Mouse (Mus musculus) CH12.LX (cell line): ENCODE data around the gene Gcnt7. TPM values are rescaled to one million over a fixed set of nuclear protein-coding genes. Genes with fewer than 3 reads are reported as not detected.

ENCODE experiments used
- DNase-seq: peaks from one replicate; pipeline ENCODE4 v3.0.0-alpha.2; 2013; ENCODE audit errors: extremely low read depth
- H3K27ac ChIP-seq: 2 replicates; pipeline ENCODE4 v1.5.1; 2012; ENCODE audit warnings: low read depth, mild to moderate bottlenecking, control low read depth, moderate library complexity; ENCODE audit not compliant: insufficient read depth
- H3K27me3 ChIP-seq: replicated peaks from 2 replicates; pipeline ENCODE3; 2012; ENCODE audit warnings: inconsistent platforms
- H3K36me3 ChIP-seq, 2 experiments: replicated peaks in 1 of 2; 2 replicates each; pipeline versions ENCODE3 to v1.6.1; 2012; ENCODE audit warnings: inconsistent platforms in 1 of 2, low read length in 1 of 2, mild to moderate bottlenecking in 1 of 2, mixed read lengths in 1 of 2, moderate library complexity in 1 of 2; ENCODE audit not compliant: control insufficient read depth in 1 of 2, insufficient read depth in 1 of 2
- H3K4me1 ChIP-seq, 2 experiments: 2 replicates each; pipeline ENCODE4 v1.6.1; 2012; ENCODE audit warnings: inconsistent platforms in 1 of 2, moderate library complexity in 1 of 2; ENCODE audit not compliant: insufficient read depth in 2 of 2, control insufficient read depth in 1 of 2
- H3K4me2 ChIP-seq: 2 replicates; pipeline ENCODE4 v1.6.1; 2012; ENCODE audit warnings: low read depth, mild to moderate bottlenecking, control low read depth; ENCODE audit not compliant: poor library complexity, insufficient read depth, severe bottlenecking
- H3K4me3 ChIP-seq, 3 experiments: fragments of 150-350 bp in 1 of 3; sonication (generic) in 1 of 3; replicated peaks in 1 of 3; 2 replicates each; pipeline versions ENCODE3 to v1.5.1; 2011 to 2012; ENCODE audit warnings: low read depth in 2 of 3, low read length in 2 of 3, mild to moderate bottlenecking in 2 of 3, moderate library complexity in 2 of 3, control low read depth in 1 of 3, improper control_type of control experiment in 1 of 3, inconsistent platforms in 1 of 3, mixed read lengths in 1 of 3; ENCODE audit not compliant: poor library complexity in 1 of 3
- H3K79me2 ChIP-seq: replicated peaks from 2 replicates; pipeline ENCODE4 v1.6.1; 2012; ENCODE audit warnings: mild to moderate bottlenecking, moderate library complexity; ENCODE audit not compliant: control insufficient read depth, poor library complexity, insufficient read depth, severe bottlenecking; ENCODE audit errors: extremely low read depth
- H3K9ac ChIP-seq: 2 replicates; pipeline ENCODE4 v1.6.1; 2012; ENCODE audit warnings: low read depth, mild to moderate bottlenecking, control low read depth, moderate library complexity; ENCODE audit not compliant: insufficient read depth
- H3K9me3 ChIP-seq: replicated peaks from 2 replicates; pipeline ENCODE3; 2012; ENCODE audit warnings: low read length, inconsistent platforms, mixed read lengths
- BHLHE40 ChIP-seq: IDR thresholded peaks from 2 replicates; pipeline ENCODE4 v1.6.1; 2011; ENCODE audit warnings: mild to moderate bottlenecking, low read depth, low read length, improper control_type of control experiment
- CHD1 ChIP-seq: IDR thresholded peaks from 2 replicates; pipeline ENCODE4 v1.6.1; 2012; ENCODE audit warnings: low read depth, low read length, improper control_type of control experiment, inconsistent platforms
- CHD2 ChIP-seq: IDR thresholded peaks from 2 replicates; pipeline ENCODE4 v1.6.1; 2011; ENCODE audit warnings: low read length, improper control_type of control experiment
- E2F4 ChIP-seq: IDR thresholded peaks from 2 replicates; pipeline ENCODE4 v1.6.1; 2011; ENCODE audit warnings: low read depth, low read length, improper control_type of control experiment; ENCODE audit not compliant: insufficient replicate concordance
- ELF1 ChIP-seq: IDR thresholded peaks from 2 replicates; pipeline ENCODE4 v1.6.1; 2014; ENCODE audit warnings: low read depth, mild to moderate bottlenecking, inconsistent platforms, low read length, improper control_type of control experiment
- EP300 ChIP-seq: IDR thresholded peaks from 2 replicates; pipeline ENCODE4 v1.6.1; 2011; ENCODE audit warnings: low read length, improper control_type of control experiment
- ETS1 ChIP-seq: conservative IDR thresholded peaks from 2 replicates; pipeline ENCODE4 v1.6.1; 2012; ENCODE audit warnings: low read depth, mild to moderate bottlenecking, inconsistent platforms, low read length, improper control_type of control experiment, moderate library complexity
- GABPA ChIP-seq: IDR thresholded peaks from 2 replicates; pipeline ENCODE4 v1.6.1; 2012; ENCODE audit warnings: low read depth, low read length, improper control_type of control experiment, inconsistent platforms; ENCODE audit not compliant: insufficient replicate concordance
- IRF4 ChIP-seq: IDR thresholded peaks from 2 replicates; pipeline ENCODE4 v1.6.1; 2014; ENCODE audit warnings: low read depth, mild to moderate bottlenecking, inconsistent platforms, low read length, improper control_type of control experiment
- JUN ChIP-seq: IDR thresholded peaks from 2 replicates; pipeline ENCODE4 v1.6.1; 2011; ENCODE audit warnings: low read depth, mild to moderate bottlenecking, low read length, improper control_type of control experiment, moderate library complexity; ENCODE audit not compliant: insufficient read depth
- JUND ChIP-seq: conservative IDR thresholded peaks from 2 replicates; pipeline ENCODE4 v1.6.1; 2011; ENCODE audit warnings: low read depth, low read length, improper control_type of control experiment
- KAT2A ChIP-seq: IDR thresholded peaks from 2 replicates; pipeline ENCODE4 v1.6.1; 2012; ENCODE audit warnings: low read length, improper control_type of control experiment, inconsistent platforms; ENCODE audit not compliant: insufficient replicate concordance
- MAX ChIP-seq: IDR thresholded peaks from 2 replicates; pipeline ENCODE4 v1.6.1; 2011; ENCODE audit warnings: low read length, improper control_type of control experiment
- MAZ ChIP-seq: IDR thresholded peaks from 2 replicates; pipeline ENCODE4 v1.6.1; 2012; ENCODE audit warnings: low read depth, mild to moderate bottlenecking, inconsistent platforms, low read length, improper control_type of control experiment, moderate library complexity
- MEF2A ChIP-seq: IDR thresholded peaks from 2 replicates; pipeline ENCODE4 v1.6.1; 2014; ENCODE audit warnings: low read depth, mild to moderate bottlenecking, inconsistent platforms, low read length, improper control_type of control experiment, borderline replicate concordance
- MXI1 ChIP-seq: IDR thresholded peaks from 2 replicates; pipeline ENCODE4 v1.6.1; 2011; ENCODE audit warnings: mild to moderate bottlenecking, low read depth, low read length, improper control_type of control experiment
- MYC ChIP-seq: IDR thresholded peaks from 2 replicates; pipeline ENCODE4 v1.6.1; 2011; ENCODE audit warnings: low read depth, mild to moderate bottlenecking, improper control_type of control experiment, low read length
- NELFE ChIP-seq: IDR thresholded peaks from 2 replicates; pipeline ENCODE4 v1.6.1; 2011; ENCODE audit warnings: low read depth, low read length, improper control_type of control experiment
- PAX5 ChIP-seq: IDR thresholded peaks from 2 replicates; pipeline ENCODE4 v1.6.1; 2012; ENCODE audit warnings: low read length, inconsistent platforms, mixed read lengths
- POLR2A ChIP-seq: IDR thresholded peaks from 2 replicates; pipeline ENCODE4 v1.6.1; 2011; ENCODE audit warnings: low read depth, mild to moderate bottlenecking, improper control_type of control experiment, low read length
- POLR2AphosphoS2 ChIP-seq: IDR thresholded peaks from 2 replicates; pipeline ENCODE4 v1.6.1; 2011; ENCODE audit warnings: low read depth, low read length, improper control_type of control experiment
- SIN3A ChIP-seq: IDR thresholded peaks from 2 replicates; pipeline ENCODE4 v1.6.1; 2012; ENCODE audit warnings: low read length, improper control_type of control experiment, inconsistent platforms
- SMC3 ChIP-seq: IDR thresholded peaks from 2 replicates; pipeline ENCODE4 v1.6.1; 2011; ENCODE audit warnings: low read depth, low read length, improper control_type of control experiment
- TBP ChIP-seq: conservative IDR thresholded peaks from 2 replicates; pipeline ENCODE4 v1.6.1; 2011; ENCODE audit warnings: low read depth, low read length, improper control_type of control experiment
- TCF12 ChIP-seq: IDR thresholded peaks from 2 replicates; pipeline ENCODE4 v1.6.1; 2014; ENCODE audit warnings: low read depth, mild to moderate bottlenecking, inconsistent platforms, low read length, improper control_type of control experiment
- USF1 ChIP-seq: IDR thresholded peaks from 2 replicates; pipeline ENCODE4 v1.6.1; 2014; ENCODE audit warnings: low read depth, mild to moderate bottlenecking, inconsistent platforms, low read length, improper control_type of control experiment
- USF2 ChIP-seq: conservative IDR thresholded peaks from 2 replicates; pipeline ENCODE4 v1.6.1; 2011; ENCODE audit warnings: low read depth, low read length, improper control_type of control experiment
- ZC3H11A ChIP-seq: IDR thresholded peaks from 2 replicates; pipeline ENCODE4 v1.6.1; 2012; ENCODE audit warnings: low read depth, mild to moderate bottlenecking, inconsistent platforms, low read length, improper control_type of control experiment
- ZKSCAN1 ChIP-seq: IDR thresholded peaks from 2 replicates; pipeline ENCODE4 v1.6.1; 2012; ENCODE audit warnings: low read depth, inconsistent platforms, low read length, improper control_type of control experiment, borderline replicate concordance
- ZNF384 ChIP-seq: IDR thresholded peaks from 2 replicates; pipeline ENCODE4 v1.6.1; 2012; ENCODE audit warnings: low read depth, low read length, improper control_type of control experiment, inconsistent platforms
- dilution Hi-C: fragments of 300-500 bp; cut with MboI; formaldehyde crosslinking; loops from 2 replicates; pipeline ENCODE4 v1.14.3; 2020; ENCODE audit warnings: low sequenced_read_pairs; ENCODE audit not compliant: extremely low pct_unique_long_range_greater_than_20kb, extremely low pct_ligation_motif_present
- in situ Hi-C: fragments of 300-500 bp; cut with MboI; formaldehyde crosslinking; loops from 3 replicates; pipeline ENCODE4 v1.14.3; 2019; ENCODE audit warnings: low sequenced_read_pairs, low pct_ligation_motif_present, low pct_unique_long_range_greater_than_20kb, mixed read lengths
- polyA plus RNA-seq: library from polyadenylated mRNA; unstranded; fragments of >175 nt; gene quantifications from 2 replicates; pipeline ENCODE4 v1.2.1, GENCODE M21; 2012; ENCODE audit warnings: low read depth; ENCODE audit not compliant: insufficient read length
- total RNA-seq, 2 experiments: library from RNA; depleted of rRNA; stranded (reverse); fragments of 300-350 nt in 1 of 2; fragments of >200 nt in 1 of 2; gene quantifications; 2 replicates each; pipeline ENCODE4 v1.2.3; 2012 to 2014

Gcnt7 gene
- total and polyA plus RNA-seq, 3 experiments, result 0.17 to 0.21 TPM; not detected in 1

DNA sequence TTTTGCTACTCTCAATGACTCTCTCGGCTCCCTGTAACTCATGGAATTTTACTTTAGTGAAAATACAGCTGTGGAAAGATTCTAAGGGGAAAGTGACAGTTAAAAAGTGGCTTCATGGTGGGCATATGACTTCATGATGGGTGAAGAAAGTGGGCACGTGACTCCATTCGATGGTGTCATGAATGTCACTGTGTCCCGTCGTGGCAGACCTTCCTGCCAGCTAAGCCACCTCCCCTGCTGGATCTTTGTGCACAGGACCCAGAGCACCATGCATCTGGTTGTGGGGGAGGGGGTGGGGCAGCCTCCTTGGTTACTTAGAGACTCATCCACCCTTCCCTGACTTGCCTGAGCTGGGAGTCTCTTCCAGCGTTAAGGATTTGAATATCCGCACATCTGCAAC, 54.2 kb downstream of the Gcnt7 start:
- H3K36me3 ChIP-seq, result peaks cover 0 to 7% of the 10 kb centered on the region in 2 experiments
- H3K27ac ChIP-seq, result no peak overlapping the region
- dilution Hi-C loops (no loop called here), in situ Hi-C loops (no loop called here)
- DNase-seq, result no peak
- H3K9me3 ChIP-seq, result no peaks in the 10 kb centered on the region
- H3K27me3 ChIP-seq, result no peaks in the 10 kb centered on the region
- no peaks in the 10 kb centered on the region; the same call in 1 of the 2 replicates for H3K79me2 ChIP-seq
- 0 out of 2 replicates have a peak overlapping the region, but pooled peaks have one; percentile 7 for H3K4me2 ChIP-seq
- TF ChIP-seq USF2, result no peak
- no peak for TF ChIP-seq MXI1
- TF ChIP-seq TCF12, result no peak
- TF ChIP-seq BHLHE40, result peak; percentile 59
- TF ChIP-seq ELF1, result no peak
- H3K9ac ChIP-seq, result no peak overlapping the region
- no peak overlapping the region for H3K4me3 ChIP-seq
- H3K4me1 ChIP-seq, result peaks cover 41 to 73% of the 10 kb centered on the region in 2 experiments

DNA sequence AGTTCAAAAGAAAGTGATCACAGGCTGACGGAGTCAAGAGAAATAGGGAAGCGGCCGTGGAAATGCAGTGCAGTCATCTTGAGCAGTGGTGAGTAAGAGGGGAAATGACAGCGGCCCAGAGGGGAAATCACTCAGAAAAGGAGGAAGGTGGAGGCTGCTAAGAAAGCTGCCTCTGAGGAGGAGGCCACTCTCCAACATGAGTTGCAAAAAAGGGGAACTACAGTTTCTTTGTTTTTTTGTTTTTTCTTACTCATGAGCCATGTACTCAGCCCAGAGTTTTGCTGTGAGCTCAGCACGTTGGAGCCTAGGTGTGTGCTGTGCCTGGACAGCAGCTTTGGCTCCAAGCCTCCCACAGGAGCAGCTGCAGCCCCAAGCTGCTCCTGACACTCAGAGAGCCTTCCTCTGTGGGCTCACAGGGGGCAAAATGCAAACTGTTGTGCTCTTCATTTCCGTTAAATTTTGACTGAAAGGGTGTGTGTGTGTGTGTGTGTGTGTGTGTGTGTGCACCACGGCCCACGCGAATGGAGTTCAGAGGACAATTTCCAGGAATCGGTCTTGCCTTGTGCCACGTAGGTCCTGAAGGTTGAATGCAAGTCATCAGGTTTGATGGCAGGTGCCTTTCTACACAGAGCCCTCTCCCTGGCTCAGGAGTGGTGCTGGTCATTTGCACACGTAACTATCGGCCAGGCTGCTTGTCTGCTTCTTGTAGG, 57.1 kb downstream of the Gcnt7 start:
- peak overlapping the region; percentile 88 for H3K27ac ChIP-seq
- dilution Hi-C loops, result no loop called here
- DNase-seq, result peak; percentile 96
- H3K36me3 ChIP-seq, result peaks cover 0 to 14% of the 10 kb centered on the region in 2 experiments
- no peaks in the 10 kb centered on the region; the same call in 1 of the 2 replicates for H3K79me2 ChIP-seq
- H3K9ac ChIP-seq, result peak overlapping the region; percentile 17; the same call in 1 of the 2 replicates
- peak overlapping the region; percentile 2 for H3K4me2 ChIP-seq
- H3K4me1 ChIP-seq, result peaks cover 40 to 81% of the 10 kb centered on the region in 2 experiments
- no peaks in the 10 kb centered on the region for H3K9me3 ChIP-seq
- H3K27me3 ChIP-seq, result no peaks in the 10 kb centered on the region
- H3K4me3 ChIP-seq, result no peak overlapping the region
- in situ Hi-C loops, result no loop called here
- peak; percentile 34; the same call in 1 of the 2 replicates for TF ChIP-seq JUND
- peak; percentile 61 for TF ChIP-seq BHLHE40
- TF ChIP-seq GABPA, result no peak
- TF ChIP-seq EP300, result peak; percentile 93
- TF ChIP-seq E2F4, result no peak
- peak; percentile 81 for TF ChIP-seq TCF12
- TF ChIP-seq MEF2A, result peak; percentile 37; the same call in 1 of the 2 replicates
- TF ChIP-seq ELF1, result peak; percentile 67; the same call in 1 of the 2 replicates
- no peak for TF ChIP-seq CHD1
- 0 out of 2 replicates have a peak, but pooled peaks have one; percentile 34 for TF ChIP-seq NELFE
- TF ChIP-seq ETS1, result peak; percentile 86
- TF ChIP-seq POLR2AphosphoS2, result no peak
- no peak for TF ChIP-seq USF2
- TF ChIP-seq POLR2A, result peak; percentile 39; the same call in 1 of the 2 replicates
- peak; percentile 52; the same call in 1 of the 2 replicates for TF ChIP-seq SIN3A
- TF ChIP-seq CHD2, result no peak
- TF ChIP-seq ZNF384, result peak; percentile 85
- TF ChIP-seq USF1, result no peak
- TF ChIP-seq ZC3H11A, result no peak
- no peak; the same call in 1 of the 2 replicates for TF ChIP-seq SMC3
- no peak for TF ChIP-seq PAX5
- TF ChIP-seq IRF4, result peak; percentile 94
- peak; percentile 82 for TF ChIP-seq MYC
- TF ChIP-seq MAX, result no peak
- peak; percentile 49; the same call in 1 of the 2 replicates for TF ChIP-seq MAZ
- TF ChIP-seq KAT2A, result no peak
- 0 out of 2 replicates have a peak, but pooled peaks have one; percentile 61 for TF ChIP-seq TBP
- no peak; the same call in 1 of the 2 replicates for TF ChIP-seq ZKSCAN1
- peak; percentile 58 for TF ChIP-seq JUN
